20 mouse cellular contexts compared by ENCODE assay signal in the genomic region with DNA sequence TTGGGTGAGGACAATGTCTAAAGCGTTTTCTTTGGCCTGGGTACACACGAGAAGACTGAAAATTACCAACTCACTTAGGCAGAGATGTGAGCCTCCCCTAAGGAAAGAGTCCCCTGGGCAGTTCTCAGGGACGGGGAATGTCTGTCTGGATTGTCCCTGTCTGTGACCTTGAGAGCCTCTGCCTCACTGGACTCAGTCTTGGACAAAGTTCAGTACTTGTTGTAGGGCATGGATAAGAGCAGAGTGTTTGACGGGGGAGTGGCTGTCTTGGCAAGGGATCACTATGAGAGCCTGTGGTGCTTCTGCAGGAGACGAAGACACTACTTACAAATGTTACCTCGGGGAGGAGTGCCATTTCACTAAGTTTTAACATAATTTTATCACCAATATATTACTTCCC. TPM values are rescaled to one million over a fixed set of nuclear protein-coding genes. Genes with fewer than 3 reads are reported as not detected.
DNase-seq lines count a peak whose midpoint lies in the region; ATAC-seq and TF ChIP-seq lines count a peak whose summit lies in the region.
"Had no signal": no experiment of that assay in that cellular context is flagged by ENCODE, and none has a peak within 500 bp of the region (broad histone marks: within the 10 kb centered on the region; RNA-seq: fewer than 3 reads in every experiment).

No protein-coding gene starts in this region.

- H3K36me3 ChIP-seq in heart, embryonic 11.5 days (ENCODE audit: control insufficient read depth, insufficient read depth, low read length): no peaks in the 10 kb centered on the region
- H3K36me3 ChIP-seq in liver, adult 2 months (ENCODE audit: control insufficient read depth, insufficient read depth, low read length): peaks cover 12% of the 10 kb centered on the region
- no peaks in the 10 kb centered on the region for H3K36me3 ChIP-seq in liver, embryonic 11.5 days (ENCODE audit: control insufficient read depth, insufficient read depth, low read length)
- peaks cover 21% of the 10 kb centered on the region; the same call in 1 of the 2 replicates for H3K36me3 ChIP-seq in heart, postnatal 0 days (replicated peaks; ENCODE audit: control insufficient read depth, insufficient read depth, low read length)

- intact Hi-C loops in left cerebral cortex, postnatal 25 days (cut with DNase I): no loop called here

- H3K27me3 ChIP-seq in heart, embryonic 11.5 days (ENCODE audit: control insufficient read depth, insufficient read depth, low read length): no peaks in the 10 kb centered on the region
- no peaks in the 10 kb centered on the region for H3K27me3 ChIP-seq in liver, adult 2 months (ENCODE audit: control insufficient read depth, insufficient read depth, low read length)
- no peaks in the 10 kb centered on the region for H3K27me3 ChIP-seq in liver, embryonic 11.5 days (replicated peaks; ENCODE audit: control insufficient read depth, insufficient read depth, low read length)
- no peaks in the 10 kb centered on the region for H3K27me3 ChIP-seq in heart, postnatal 0 days (ENCODE audit: control insufficient read depth, insufficient read depth, low read length)
- H3K27me3 ChIP-seq: embryonic facial prominence, embryonic 12.5 days; intestine, embryonic 15.5 days; stomach, embryonic 15.5 days had no signal

- no peak for ATAC-seq in heart, embryonic 11.5 days (replicated peaks; ENCODE audit: insufficient number of reproducible peaks, low FRiP score, low TSS enrichment)
- no peak for ATAC-seq in liver, embryonic 11.5 days (replicated peaks; ENCODE audit: low FRiP score)
- ATAC-seq in heart, postnatal 0 days (ENCODE audit: insufficient read depth, low read depth): no peak
- ATAC-seq: forebrain, postnatal 0 days; intestine, embryonic 15.5 days; midbrain, embryonic 16.5 days had no signal

- no peak overlapping the region for H3K4me2 ChIP-seq in heart, embryonic 11.5 days
- no peak overlapping the region for H3K4me2 ChIP-seq in liver, embryonic 11.5 days
- H3K4me2 ChIP-seq in heart, postnatal 0 days (ENCODE audit: low read depth, low read length): no peak overlapping the region
- H3K4me2 ChIP-seq: embryonic facial prominence, embryonic 12.5 days; hindbrain, embryonic 14.5 days; intestine, embryonic 15.5 days; stomach, embryonic 15.5 days had no signal

- no peak overlapping the region for H3K27ac ChIP-seq in heart, embryonic 11.5 days (ENCODE audit: low read depth, low read length)
- no peak overlapping the region for H3K27ac ChIP-seq in liver, adult 2 months (replicated peaks; ENCODE audit: insufficient read depth, low read depth, low read length)
- no peak overlapping the region for H3K27ac ChIP-seq in liver, embryonic 11.5 days (ENCODE audit: low read depth, low read length)
- H3K27ac ChIP-seq in heart, postnatal 0 days (ENCODE audit: low read depth): no peak overlapping the region
- H3K27ac ChIP-seq: embryonic facial prominence, embryonic 12.5 days; hindbrain, embryonic 14.5 days; intestine, embryonic 15.5 days; kidney, postnatal 0 days; left cerebral cortex, adult 2 months; liver, embryonic 14.5 days; stomach, embryonic 15.5 days had no signal

- DNase-seq in heart, adult 11 months: peak; percentile 93
- peak; percentile 23 for DNase-seq in liver, adult 2 months (ENCODE audit: extremely low read depth, low read depth, low spot score)
- DNase-seq in liver, embryonic 11.5 days (ENCODE audit: low spot score): no peak
- peak; percentile 12 for DNase-seq in heart, postnatal 0 days (ENCODE audit: low spot score)
- DNase-seq in embryo, embryonic 11 days: no peak
- DNase-seq in left cerebral cortex, postnatal 25 days (ENCODE audit: low spot score in 2 of 2): no peak
- DNase-seq: cerebellum, adult 2 months; forebrain, postnatal 0 days; spleen, adult 18-20 months; thymus, postnatal 25 days had no signal

- 55% methylated on average over 6 of the region's 6 CpGs for WGBS in heart, embryonic 11.5 days (ENCODE audit: insufficient replicate concordance)
- WGBS in liver, adult 2 months: 66% methylated on average over 6 of the region's 6 CpGs
- WGBS in liver, embryonic 11.5 days: 74% methylated on average over 6 of the region's 6 CpGs
- 34% methylated on average over 6 of the region's 6 CpGs for WGBS in heart, postnatal 0 days

- TF ChIP-seq POLR2A in liver, adult 2 months (IDR thresholded peaks at IDR 0.05; ENCODE audit: extremely low read depth, insufficient read depth, low read length): no peak

- no peak for TF ChIP-seq CTCF in liver, adult 2 months (IDR thresholded peaks at IDR 0.05; ENCODE audit: low read depth, low read length)
- TF ChIP-seq CTCF in heart, postnatal 0 days (IDR thresholded peaks at IDR 0.05; ENCODE audit: low read depth): no peak

- no peak overlapping the region for H3K4me3 ChIP-seq in heart, embryonic 11.5 days (ENCODE audit: low read depth, low read length)
- no peak overlapping the region for H3K4me3 ChIP-seq in liver, adult 2 months (ENCODE audit: insufficient read depth, low read depth, low read length)
- no peak overlapping the region for H3K4me3 ChIP-seq in liver, embryonic 11.5 days (ENCODE audit: low read depth, low read length)
- no peak overlapping the region for H3K4me3 ChIP-seq in heart, postnatal 0 days (ENCODE audit: low read depth, low read length)
- H3K4me3 ChIP-seq: embryonic facial prominence, embryonic 12.5 days; intestine, embryonic 15.5 days; left cerebral cortex, adult 2 months; stomach, embryonic 15.5 days had no signal

- no peaks in the 10 kb centered on the region for H3K4me1 ChIP-seq in heart, embryonic 11.5 days (ENCODE audit: control insufficient read depth, insufficient read depth, low read length)
- no peaks in the 10 kb centered on the region for H3K4me1 ChIP-seq in liver, adult 2 months (ENCODE audit: control insufficient read depth, insufficient read depth, low read length)
- H3K4me1 ChIP-seq in liver, embryonic 11.5 days (replicated peaks; ENCODE audit: control insufficient read depth, insufficient read depth, low read length): no peaks in the 10 kb centered on the region
- peaks cover 3% of the 10 kb centered on the region; the same call in 1 of the 2 replicates for H3K4me1 ChIP-seq in heart, postnatal 0 days (ENCODE audit: control insufficient read depth, insufficient read depth)
- H3K4me1 ChIP-seq: embryonic facial prominence, embryonic 12.5 days; intestine, embryonic 15.5 days; stomach, embryonic 15.5 days had no signal

- H3K9me3 ChIP-seq in heart, embryonic 11.5 days (replicated peaks; ENCODE audit: control insufficient read depth, low read length): no peaks in the 10 kb centered on the region
- no peaks in the 10 kb centered on the region for H3K9me3 ChIP-seq in liver, embryonic 11.5 days (ENCODE audit: control insufficient read depth, low read length)
- no peaks in the 10 kb centered on the region for H3K9me3 ChIP-seq in heart, postnatal 0 days (replicated peaks; ENCODE audit: control insufficient read depth, low read length)
- H3K9me3 ChIP-seq: embryonic facial prominence, embryonic 12.5 days; intestine, embryonic 15.5 days; stomach, embryonic 15.5 days had no signal

- TF ChIP-seq EP300 in heart, postnatal 0 days (IDR thresholded peaks at IDR 0.05; ENCODE audit: low read depth): no peak

- no peak overlapping the region for H3K9ac ChIP-seq in heart, embryonic 11.5 days (ENCODE audit: low read depth, low read length)
- no peak overlapping the region for H3K9ac ChIP-seq in liver, adult 2 months (ENCODE audit: low read depth, low read length)
- H3K9ac ChIP-seq in liver, embryonic 11.5 days (ENCODE audit: low read depth, low read length): no peak overlapping the region
- H3K9ac ChIP-seq in heart, postnatal 0 days (replicated peaks; ENCODE audit: low read depth, low read length): no peak overlapping the region
- H3K9ac ChIP-seq: embryonic facial prominence, embryonic 12.5 days; forebrain, postnatal 0 days; hindbrain, embryonic 14.5 days; intestine, embryonic 15.5 days; liver, embryonic 14.5 days; stomach, embryonic 15.5 days had no signal

- H3K79me2 ChIP-seq in liver, adult 2 months (ENCODE audit: control insufficient read depth, insufficient read depth, low read length): no peaks in the 10 kb centered on the region

RNA-seq across cellular contexts. Expression of gene Fam196a, which starts 57.8 kb away (rescaled TPM):
- polyA plus RNA-seq in heart, embryonic 11.5 days (2014; fragmentation: Nextera tagmentation; extraction: Ambion mirVana): 1.5 and 2.3 TPM in 2 replicates
- total RNA-seq in liver, adult 2 months (2014; rRNA removed): not detected in 2 replicates
- not detected in 2 replicates for polyA plus RNA-seq in liver, adult 2 months (2012; rRNA removed)
- polyA plus RNA-seq in liver, embryonic 11.5 days (2014; fragmentation: Nextera tagmentation; extraction: Ambion mirVana): 0.88 and 1.5 TPM in 2 replicates
- total RNA-seq in heart, postnatal 0 days (2014; rRNA removed; ENCODE audit: low replicate concordance): not detected in 2 replicates
- polyA plus RNA-seq in heart, postnatal 0 days (2015; fragmentation: Nextera tagmentation; extraction: Ambion mirVana): 0.40 and 0.42 TPM in 2 replicates
- total RNA-seq in left cerebral cortex, postnatal 25 days (2021): 10 to 100 TPM; 16.7 to 18.8 TPM
- total RNA-seq: common myeloid progenitor, adult 5-6 weeks had no signal
- polyA plus RNA-seq: liver, embryonic 14.5 days had no signal

Comparison
In these comparisons a context has a peak if more than half of its experiments do, and no peak if none do; other contexts are left out.
1. DNase-seq: peak in heart, adult 11 months (single experiment), liver, adult 2 months (single experiment) and heart, postnatal 0 days (single experiment); none in liver, embryonic 11.5 days (single experiment), embryo, embryonic 11 days (single experiment) and left cerebral cortex, postnatal 25 days (0 of 2).